In the genomic region with DNA sequence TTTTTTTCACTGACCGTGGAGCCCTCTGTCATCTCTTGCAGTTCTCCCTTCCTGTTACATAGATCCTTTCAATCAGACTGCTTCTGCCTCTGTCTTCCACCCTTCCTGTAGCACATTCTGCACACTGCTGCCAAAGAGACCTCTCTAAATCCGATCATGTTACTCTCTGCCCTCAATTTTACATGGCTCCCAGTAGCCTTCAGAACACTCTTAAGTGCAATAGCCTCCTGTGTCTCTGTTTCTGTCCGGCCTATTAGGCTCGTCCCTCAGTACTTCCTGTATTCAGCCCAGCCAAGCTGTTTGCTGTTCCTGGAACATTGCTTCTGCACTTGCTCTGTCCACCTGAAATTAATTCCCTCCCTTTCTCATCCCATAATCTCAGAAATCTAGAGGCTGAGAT, we compare ENCODE assay signal across 17 mouse cellular contexts. TPM values are rescaled to one million over a fixed set of nuclear protein-coding genes. Genes with fewer than 3 reads are reported as not detected.
A peak's percentile ranks its signal among the peaks of the same experiment; 100 is the strongest.
DNase-seq lines count a peak whose midpoint lies in the region; ATAC-seq and TF ChIP-seq lines count a peak whose summit lies in the region.
"Had no signal": no experiment of that assay in that cellular context is flagged by ENCODE, and none has a peak within 500 bp of the region (broad histone marks: within the 10 kb centered on the region; RNA-seq: fewer than 3 reads in every experiment).

No protein-coding gene starts in this region.

- no peaks in the 10 kb centered on the region for H3K27me3 ChIP-seq in kidney, postnatal 0 days (ENCODE audit: insufficient read depth, low read length)
- no peaks in the 10 kb centered on the region for H3K27me3 ChIP-seq in neural tube, embryonic 13.5 days
- H3K27me3 ChIP-seq in neural tube, embryonic 15.5 days (replicated peaks) = no peaks in the 10 kb centered on the region
- H3K27me3 ChIP-seq: lung, embryonic 15.5 days had no signal

- no peak for TF ChIP-seq CTCF in gastrocnemius, adult 2 months (IDR thresholded peaks at IDR 0.05)
- TF ChIP-seq CTCF in kidney, postnatal 0 days (IDR thresholded peaks at IDR 0.05; ENCODE audit: low read depth) = no peak

- peaks cover 24% of the 10 kb centered on the region for H3K4me1 ChIP-seq in kidney, postnatal 0 days (replicated peaks; ENCODE audit: insufficient read depth, low read length)
- H3K4me1 ChIP-seq in neural tube, embryonic 13.5 days (replicated peaks) = peaks cover 17% of the 10 kb centered on the region; the same call in 1 of the 2 replicates
- H3K4me1 ChIP-seq in neural tube, embryonic 15.5 days = 0 out of 2 replicates have a peak, but pooled peaks cover 4% of the 10 kb centered on the region

- ATAC-seq in kidney, postnatal 0 days (replicated peaks; ENCODE audit: low FRiP score, low read depth) = no peak
- no peak for ATAC-seq in neural tube, embryonic 13.5 days (ENCODE audit: low read depth)
- ATAC-seq in neural tube, embryonic 15.5 days (ENCODE audit: low FRiP score) = no peak
- no peak for ATAC-seq in erythroid progenitor cell, adult 5-6 weeks (replicated peaks; ENCODE audit: low FRiP score, poor library complexity, severe bottlenecking)

- peak overlapping the region; percentile 50 for H3K4me3 ChIP-seq in gastrocnemius, adult 2 months
- H3K4me3 ChIP-seq in kidney, postnatal 0 days (replicated peaks; ENCODE audit: low read depth, low read length) = no peak overlapping the region
- H3K4me3 ChIP-seq in neural tube, embryonic 13.5 days = no peak overlapping the region
- no peak overlapping the region for H3K4me3 ChIP-seq in neural tube, embryonic 15.5 days (replicated peaks)
- H3K4me3 ChIP-seq: lung, embryonic 15.5 days had no signal

- intact Hi-C loops in gastrocnemius, adult 2 months (cut with DNase I) = no loop called here

- WGBS in kidney, postnatal 0 days = 59% methylated on average over 4 of the region's 4 CpGs
- 79% methylated on average over 4 of the region's 4 CpGs for WGBS in neural tube, embryonic 13.5 days
- WGBS in neural tube, embryonic 15.5 days = 71% methylated on average over 4 of the region's 4 CpGs

- H3K36me3 ChIP-seq in kidney, postnatal 0 days (ENCODE audit: insufficient read depth, low read length) = no peaks in the 10 kb centered on the region
- no peaks in the 10 kb centered on the region for H3K36me3 ChIP-seq in neural tube, embryonic 13.5 days
- H3K36me3 ChIP-seq in neural tube, embryonic 15.5 days = no peaks in the 10 kb centered on the region

- H3K27ac ChIP-seq in gastrocnemius, adult 2 months = peak overlapping the region; percentile 80
- 0 out of 2 replicates have a peak overlapping the region, but pooled peaks have one; percentile 5 for H3K27ac ChIP-seq in kidney, postnatal 0 days
- H3K27ac ChIP-seq in neural tube, embryonic 13.5 days (replicated peaks) = 0 out of 2 replicates have a peak overlapping the region, but pooled peaks have one; percentile 13
- no peak overlapping the region for H3K27ac ChIP-seq in neural tube, embryonic 15.5 days (replicated peaks)
- H3K27ac ChIP-seq: lung, embryonic 15.5 days had no signal

- peak; percentile 50 for DNase-seq in gastrocnemius, adult 2 months
- no peak for DNase-seq in gastrocnemius, postnatal 4 days (ENCODE audit: low spot score in 2 of 2)
- DNase-seq in kidney, postnatal 0 days (ENCODE audit: low spot score) = no peak
- DNase-seq in kidney, adult 18-20 months = no peak
- DNase-seq in skeletal muscle tissue, adult 2 months (ENCODE audit: low read depth, low spot score) = peak; percentile 44
- DNase-seq: embryo, embryonic 11 days; gastrocnemius, postnatal 36 days; heart, postnatal 36 days; kidney, adult 2 months; kidney, postnatal 25 days; thymus, postnatal 36 days had no signal

- H3K9me3 ChIP-seq in kidney, postnatal 0 days (replicated peaks; ENCODE audit: low read length) = no peaks in the 10 kb centered on the region
- no peaks in the 10 kb centered on the region for H3K9me3 ChIP-seq in neural tube, embryonic 13.5 days
- H3K9me3 ChIP-seq in neural tube, embryonic 15.5 days (replicated peaks) = no peaks in the 10 kb centered on the region
- H3K9me3 ChIP-seq: G1E; lung, embryonic 15.5 days had no signal

- no peak overlapping the region for H3K4me2 ChIP-seq in kidney, postnatal 0 days (ENCODE audit: low read length)
- H3K4me2 ChIP-seq in neural tube, embryonic 13.5 days = no peak overlapping the region
- no peak overlapping the region for H3K4me2 ChIP-seq in neural tube, embryonic 15.5 days
- H3K4me2 ChIP-seq: lung, embryonic 15.5 days had no signal

- no peak overlapping the region for H3K9ac ChIP-seq in kidney, postnatal 0 days (ENCODE audit: low read depth, low read length)
- H3K9ac ChIP-seq in neural tube, embryonic 13.5 days = no peak overlapping the region
- no peak overlapping the region for H3K9ac ChIP-seq in neural tube, embryonic 15.5 days (replicated peaks)
- H3K9ac ChIP-seq: lung, embryonic 15.5 days had no signal

RNA-seq across cellular contexts. Expression of gene Wasf2, which starts 26.1 kb away (rescaled TPM):
- total RNA-seq in gastrocnemius, adult 2 months (2021) = 10 to 100 TPM; 34.9 to 35.6 TPM
- 100 to 1,000 TPM; 110 TPM for total RNA-seq in gastrocnemius, postnatal 4 days (2021)
- 98.8 and 113 TPM in 2 replicates for polyA plus RNA-seq in kidney, postnatal 0 days (2015; fragmentation: Nextera tagmentation; extraction: Ambion mirVana)
- polyA plus RNA-seq in neural tube, embryonic 13.5 days (2015; fragmentation: Nextera tagmentation; extraction: Ambion mirVana) = 34.0 and 36.5 TPM in 2 replicates
- polyA plus RNA-seq in neural tube, embryonic 15.5 days (2015; fragmentation: Nextera tagmentation; extraction: Ambion mirVana) = 22.2 and 45.6 TPM in 2 replicates
- 79.6 and 83.6 TPM in 2 replicates for total RNA-seq in erythroid progenitor cell, adult 5-6 weeks (2015; ENCODE audit: low replicate concordance)
- 59.7 and 73.7 TPM in 2 replicates for total RNA-seq in erythroid progenitor cell, adult 5-6 weeks (2017; ENCODE audit: low replicate concordance)

RNA-seq across cellular contexts. Expression of gene Cd164l2, which starts 55.5 kb away (rescaled TPM):
- under 1 TPM in 1 of 2 experiments, not detected in 1; 0.26 TPM for total RNA-seq in gastrocnemius, adult 2 months (2021)
- under 1 TPM in 1 of 2 experiments, not detected in 1; 0.74 TPM for total RNA-seq in gastrocnemius, postnatal 4 days (2021)
- polyA plus RNA-seq in kidney, postnatal 0 days (2015; fragmentation: Nextera tagmentation; extraction: Ambion mirVana) = 19.1 and 19.6 TPM in 2 replicates
- 1.1 and 1.6 TPM in 2 replicates for polyA plus RNA-seq in neural tube, embryonic 13.5 days (2015; fragmentation: Nextera tagmentation; extraction: Ambion mirVana)
- polyA plus RNA-seq in neural tube, embryonic 15.5 days (2015; fragmentation: Nextera tagmentation; extraction: Ambion mirVana) = 2.6 and 3.9 TPM in 2 replicates
- total RNA-seq in erythroid progenitor cell, adult 5-6 weeks (2015; ENCODE audit: low replicate concordance) = not detected in 2 replicates
- not detected in 2 replicates for total RNA-seq in erythroid progenitor cell, adult 5-6 weeks (2017; ENCODE audit: low replicate concordance)
- total RNA-seq: G1E; megakaryocyte progenitor cell, adult 5-6 weeks had no signal
- polyA plus RNA-seq: G1E had no signal

RNA-seq across cellular contexts. Expression of gene Gpr3, which starts 55.9 kb away (rescaled TPM):
- total RNA-seq in gastrocnemius, adult 2 months (2021) = not detected
- not detected for total RNA-seq in gastrocnemius, postnatal 4 days (2021)
- 0.11 and 0.54 TPM in 2 replicates for polyA plus RNA-seq in kidney, postnatal 0 days (2015; fragmentation: Nextera tagmentation; extraction: Ambion mirVana)
- 0.77 and 1.1 TPM in 2 replicates for polyA plus RNA-seq in neural tube, embryonic 13.5 days (2015; fragmentation: Nextera tagmentation; extraction: Ambion mirVana)
- polyA plus RNA-seq in neural tube, embryonic 15.5 days (2015; fragmentation: Nextera tagmentation; extraction: Ambion mirVana) = 1.3 and 2.5 TPM in 2 replicates
- total RNA-seq in erythroid progenitor cell, adult 5-6 weeks (2015; ENCODE audit: low replicate concordance) = not detected in 2 replicates
- not detected in 2 replicates for total RNA-seq in erythroid progenitor cell, adult 5-6 weeks (2017; ENCODE audit: low replicate concordance)
- total RNA-seq: gastrocnemius, postnatal 36 days had no signal

Comparison
In these comparisons a context has a peak if more than half of its experiments do, and no peak if none do; other contexts are left out.
1. DNase-seq: peak in gastrocnemius, adult 2 months (single experiment) and skeletal muscle tissue, adult 2 months (single experiment); none in gastrocnemius, postnatal 4 days (0 of 2), kidney, postnatal 0 days (single experiment) and kidney, adult 18-20 months (single experiment).